Mouse (Mus musculus) MEL (cell line): Measurements from ENCODE around the gene Zbtb18. TPM values are rescaled to one million over a fixed set of nuclear protein-coding genes. Genes with fewer than 3 reads are reported as not detected.

Experiments used
- DNase-seq: peaks from one replicate; pipeline ENCODE4 v3.0.0; 2011; ENCODE audit warnings: low read depth, low spot score
- H3K27ac ChIP-seq: 2 replicates; pipeline ENCODE4 v1.5.1; 2012; ENCODE audit warnings: low read depth, mild to moderate bottlenecking, control low read depth, low read length, moderate library complexity; ENCODE audit not compliant: control insufficient read depth
- H3K27me3 ChIP-seq, 2 experiments: fragments of 150-350 bp in 1 of 2; sonication (generic) in 1 of 2; 2 replicates each; pipeline ENCODE4 v1.6.1; 2012; ENCODE audit warnings: low read length in 2 of 2, mild to moderate bottlenecking in 2 of 2, improper control_type of control experiment in 1 of 2, moderate library complexity in 1 of 2; ENCODE audit not compliant: insufficient read depth in 2 of 2, control insufficient read depth in 1 of 2
- H3K36me3 ChIP-seq, 2 experiments: 2 replicates each; pipeline ENCODE4 v1.6.1; 2012 to 2014; ENCODE audit warnings: low read length in 2 of 2, improper control_type of control experiment in 1 of 2, inconsistent platforms in 1 of 2, mild to moderate bottlenecking in 1 of 2; ENCODE audit not compliant: insufficient read depth in 2 of 2, control insufficient read depth in 1 of 2
- H3K4me1 ChIP-seq, 2 experiments: fragments of 150-350 bp in 1 of 2; sonication (generic) in 1 of 2; 2 replicates each; pipeline ENCODE4 v1.6.1; 2012; ENCODE audit warnings: low read length in 2 of 2, improper control_type of control experiment in 1 of 2, mild to moderate bottlenecking in 1 of 2; ENCODE audit not compliant: insufficient read depth in 2 of 2, control insufficient read depth in 1 of 2
- H3K4me3 ChIP-seq, 2 experiments: fragments of 150-350 bp in 1 of 2; sonication (generic) in 1 of 2; 2 replicates each; pipeline ENCODE4 v1.5.1; 2012; ENCODE audit warnings: low read depth in 2 of 2, low read length in 2 of 2, mild to moderate bottlenecking in 2 of 2, moderate library complexity in 2 of 2, control low read depth in 1 of 2, improper control_type of control experiment in 1 of 2; ENCODE audit not compliant: control insufficient read depth in 1 of 2, insufficient read depth in 1 of 2
- H3K79me2 ChIP-seq: 2 replicates; pipeline ENCODE4 v1.6.1; 2012; ENCODE audit warnings: mild to moderate bottlenecking, low read length, moderate library complexity; ENCODE audit not compliant: control insufficient read depth, poor library complexity, insufficient read depth
- H3K9ac ChIP-seq: 2 replicates; pipeline ENCODE4 v1.6.1; 2012; ENCODE audit warnings: low read depth, mild to moderate bottlenecking, control low read depth, low read length, moderate library complexity; ENCODE audit not compliant: control insufficient read depth, poor library complexity, severe bottlenecking
- H3K9me3 ChIP-seq: fragments of 150-350 bp; sonication (generic); replicated peaks from 2 replicates; pipeline ENCODE4 v1.6.1; 2012; ENCODE audit warnings: mild to moderate bottlenecking, low read length, improper control_type of control experiment, moderate library complexity; ENCODE audit not compliant: insufficient read depth
- BHLHE40 ChIP-seq: IDR thresholded peaks from 2 replicates; pipeline ENCODE4 v1.6.1; 2012; ENCODE audit warnings: low read depth, mild to moderate bottlenecking, inconsistent platforms, low read length, improper control_type of control experiment, borderline replicate concordance
- CHD2 ChIP-seq: IDR thresholded peaks from 2 replicates; pipeline ENCODE4 v1.6.1; 2011; ENCODE audit warnings: low read length, improper control_type of control experiment
- CTCF ChIP-seq, 3 experiments: IDR thresholded peaks in 2 of 3; conservative IDR thresholded peaks in 1 of 3; 2 replicates each; pipeline ENCODE4 v1.5.1; 2011 to 2012; ENCODE audit warnings: low read length in 3 of 3, low read depth in 2 of 3, mild to moderate bottlenecking in 2 of 3, improper control_type of control experiment in 1 of 3, inconsistent platforms in 1 of 3, mixed read lengths in 1 of 3, moderate library complexity in 1 of 3; ENCODE audit not compliant: control insufficient read depth in 1 of 3, insufficient read depth in 1 of 3, poor library complexity in 1 of 3, severe bottlenecking in 1 of 3
- E2F4 ChIP-seq: IDR thresholded peaks from 2 replicates; pipeline ENCODE4 v1.6.1; 2011; ENCODE audit warnings: low read depth, low read length, improper control_type of control experiment, borderline replicate concordance
- ELF1 ChIP-seq: IDR thresholded peaks from 2 replicates; pipeline ENCODE4 v1.6.1; 2014; ENCODE audit warnings: low read depth, mild to moderate bottlenecking, inconsistent platforms, low read length, improper control_type of control experiment, moderate library complexity
- ETS1 ChIP-seq: IDR thresholded peaks from 2 replicates; pipeline ENCODE4 v1.6.1; 2012; ENCODE audit warnings: low read depth, mild to moderate bottlenecking, inconsistent platforms, low read length, improper control_type of control experiment, moderate library complexity
- GABPA ChIP-seq: IDR thresholded peaks from 2 replicates; pipeline ENCODE4 v1.6.1; 2012; ENCODE audit warnings: low read depth, mild to moderate bottlenecking, inconsistent platforms, low read length, improper control_type of control experiment, moderate library complexity
- GATA1 ChIP-seq: IDR thresholded peaks from 2 replicates; pipeline ENCODE4 v1.6.1; 2011; ENCODE audit warnings: low read depth, low read length, improper control_type of control experiment
- HCFC1 ChIP-seq: IDR thresholded peaks from 2 replicates; pipeline ENCODE4 v1.6.1; 2012; ENCODE audit warnings: low read depth, mild to moderate bottlenecking, inconsistent platforms, low read length, improper control_type of control experiment, moderate library complexity
- KAT2A ChIP-seq: conservative IDR thresholded peaks from 2 replicates; pipeline ENCODE4 v1.6.1; 2012; ENCODE audit warnings: low read depth, low read length, improper control_type of control experiment, inconsistent platforms
- MAFK ChIP-seq: IDR thresholded peaks from 2 replicates; pipeline ENCODE4 v1.6.1; 2011; ENCODE audit warnings: low read depth, mild to moderate bottlenecking, low read length, improper control_type of control experiment, borderline replicate concordance
- MAX ChIP-seq: IDR thresholded peaks from 2 replicates; pipeline ENCODE4 v1.6.1; 2011; ENCODE audit warnings: low read length, improper control_type of control experiment
- MAZ ChIP-seq: IDR thresholded peaks from 2 replicates; pipeline ENCODE4 v1.6.1; 2012; ENCODE audit warnings: low read depth, mild to moderate bottlenecking, inconsistent platforms, low read length, improper control_type of control experiment
- MEF2A ChIP-seq: IDR thresholded peaks from 2 replicates; pipeline ENCODE4 v1.6.1; 2014; ENCODE audit warnings: low read depth, mild to moderate bottlenecking, inconsistent platforms, low read length, improper control_type of control experiment; ENCODE audit not compliant: poor library complexity, insufficient replicate concordance, severe bottlenecking; ENCODE audit errors: extremely low read depth
- MYB ChIP-seq: IDR thresholded peaks from 2 replicates; pipeline ENCODE4 v1.6.1; 2011; ENCODE audit warnings: mild to moderate bottlenecking, low read depth, low read length, improper control_type of control experiment
- MYC ChIP-seq: IDR thresholded peaks from 2 replicates; pipeline ENCODE4 v1.6.1; 2011; ENCODE audit warnings: low read depth, mild to moderate bottlenecking, low read length, improper control_type of control experiment, moderate library complexity
- NELFE ChIP-seq: IDR thresholded peaks from 2 replicates; pipeline ENCODE4 v1.6.1; 2011; ENCODE audit warnings: low read depth, low read length, improper control_type of control experiment
- NRF1 ChIP-seq: IDR thresholded peaks from 2 replicates; pipeline ENCODE4 v1.6.1; 2014; ENCODE audit warnings: low read depth, mild to moderate bottlenecking, inconsistent platforms, low read length, improper control_type of control experiment, moderate library complexity; ENCODE audit not compliant: poor library complexity, insufficient read depth, severe bottlenecking
- POLR2A ChIP-seq, 2 experiments: IDR thresholded peaks; 2 replicates each; pipeline ENCODE4 v1.6.1; 2011 to 2012; ENCODE audit warnings: low read length in 2 of 2, mild to moderate bottlenecking in 2 of 2, control low read depth in 1 of 2, improper control_type of control experiment in 1 of 2, low read depth in 1 of 2, moderate library complexity in 1 of 2; ENCODE audit not compliant: control insufficient read depth in 1 of 2, insufficient read depth in 1 of 2, poor library complexity in 1 of 2
- POLR2AphosphoS2 ChIP-seq: IDR thresholded peaks from 2 replicates; pipeline ENCODE4 v1.6.1; 2011; ENCODE audit warnings: low read length, improper control_type of control experiment
- POLR2AphosphoS5 ChIP-seq: IDR thresholded peaks from 2 replicates; pipeline ENCODE4 v1.6.1; 2012; ENCODE audit warnings: low read depth, borderline replicate concordance, mild to moderate bottlenecking, inconsistent platforms, low read length, moderate library complexity, mixed read lengths
- RAD21 ChIP-seq: IDR thresholded peaks from 2 replicates; pipeline ENCODE4 v1.6.1; 2011; ENCODE audit warnings: mild to moderate bottlenecking, low read depth, low read length, improper control_type of control experiment
- RCOR1 ChIP-seq: IDR thresholded peaks from 2 replicates; pipeline ENCODE4 v1.6.1; 2012; ENCODE audit warnings: low read depth, mild to moderate bottlenecking, inconsistent platforms, low read length, improper control_type of control experiment
- SIN3A ChIP-seq: IDR thresholded peaks from 2 replicates; pipeline ENCODE4 v1.6.1; 2012; ENCODE audit warnings: low read length, improper control_type of control experiment, inconsistent platforms
- SMC3 ChIP-seq: IDR thresholded peaks from 2 replicates; pipeline ENCODE4 v1.6.1; 2011; ENCODE audit warnings: low read depth, low read length, improper control_type of control experiment
- TCF12 ChIP-seq: IDR thresholded peaks from 2 replicates; pipeline ENCODE4 v1.6.1; 2014; ENCODE audit warnings: low read depth, mild to moderate bottlenecking, inconsistent platforms, low read length, improper control_type of control experiment, moderate library complexity
- USF2 ChIP-seq, 2 experiments: IDR thresholded peaks; 2 replicates each; pipeline ENCODE4 v1.6.1; 2011 to 2012; ENCODE audit warnings: improper control_type of control experiment in 2 of 2, low read length in 2 of 2, borderline replicate concordance in 1 of 2, inconsistent platforms in 1 of 2, low read depth in 1 of 2, mild to moderate bottlenecking in 1 of 2; ENCODE audit not compliant: insufficient read depth in 1 of 2
- ZKSCAN1 ChIP-seq: IDR thresholded peaks from 2 replicates; pipeline ENCODE4 v1.6.1; 2012; ENCODE audit warnings: low read depth, mild to moderate bottlenecking, inconsistent platforms, low read length, improper control_type of control experiment, moderate library complexity
- ZNF384 ChIP-seq: IDR thresholded peaks from 2 replicates; pipeline ENCODE4 v1.6.1; 2012; ENCODE audit warnings: low read depth, mild to moderate bottlenecking, inconsistent platforms, low read length, improper control_type of control experiment
- polyA plus RNA-seq, 2 experiments: library from polyadenylated mRNA; stranded (reverse) in 1 of 2; unstranded in 1 of 2; fragments of >175 nt in 1 of 2; fragments of >200 nt in 1 of 2; gene quantifications; 2 replicates each; pipeline versions ENCODE4 v1.2.1 to v1.2.4; 2012; ENCODE audit warnings: low replicate concordance in 2 of 2, low read depth in 1 of 2; ENCODE audit not compliant: insufficient read length in 2 of 2, insufficient read depth in 1 of 2, missing spikeins in 1 of 2
- total RNA-seq: library from RNA; depleted of rRNA; stranded (reverse); fragments of 300-350 nt; gene quantifications from 2 replicates; pipeline ENCODE4 v1.2.3, GENCODE M21; 2012

Zbtb18 gene
- total and polyA plus RNA-seq, 3 experiments: 15.6 to 23.8 TPM; not detected in 1

GRCm38 (mm10) chr1:177444941-177445340 is 2.8 kb downstream of the Zbtb18 start:
- no peaks in the 10 kb centered on the region for H3K27me3 ChIP-seq
- H3K4me3 ChIP-seq: peak overlapping the region in 1 of 2 experiments; percentile 99; a peak in 2 of 4 replicates
- H3K9ac ChIP-seq: peak overlapping the region; percentile 55
- peaks cover 26% of the 10 kb centered on the region for H3K79me2 ChIP-seq
- TF ChIP-seq MEF2A (no peak), CTCF (IDR thresholded peaks at IDR 0.05 in 2 of 3, conservative IDR thresholded peaks at IDR 0.05 in 1 of 3; ENCODE audit: control insufficient read depth in 1 of 3, insufficient read depth in 1 of 3, low read depth in 2 of 3, low read length in 3 of 3, poor library complexity in 1 of 3, severe bottlenecking in 1 of 3) (no peak), HCFC1 (no peak), E2F4 (no peak), NRF1 (no peak), BHLHE40 (no peak), RCOR1 (no peak), NELFE (no peak), SMC3 (no peak), ZNF384 (no peak), ELF1 (no peak), SIN3A (no peak), KAT2A (no peak), ZKSCAN1 (no peak), MAFK (no peak), POLR2AphosphoS5 (no peak)
- peaks cover 4 to 27% of the 10 kb centered on the region in 2 experiments; a peak in 3 of 4 replicates for H3K36me3 ChIP-seq
- no peak overlapping the region for H3K27ac ChIP-seq
- peaks cover 6 to 21% of the 10 kb centered on the region in 2 experiments for H3K4me1 ChIP-seq
- H3K9me3 ChIP-seq: no peaks in the 10 kb centered on the region
- peak; percentile 16 for DNase-seq

DNA sequence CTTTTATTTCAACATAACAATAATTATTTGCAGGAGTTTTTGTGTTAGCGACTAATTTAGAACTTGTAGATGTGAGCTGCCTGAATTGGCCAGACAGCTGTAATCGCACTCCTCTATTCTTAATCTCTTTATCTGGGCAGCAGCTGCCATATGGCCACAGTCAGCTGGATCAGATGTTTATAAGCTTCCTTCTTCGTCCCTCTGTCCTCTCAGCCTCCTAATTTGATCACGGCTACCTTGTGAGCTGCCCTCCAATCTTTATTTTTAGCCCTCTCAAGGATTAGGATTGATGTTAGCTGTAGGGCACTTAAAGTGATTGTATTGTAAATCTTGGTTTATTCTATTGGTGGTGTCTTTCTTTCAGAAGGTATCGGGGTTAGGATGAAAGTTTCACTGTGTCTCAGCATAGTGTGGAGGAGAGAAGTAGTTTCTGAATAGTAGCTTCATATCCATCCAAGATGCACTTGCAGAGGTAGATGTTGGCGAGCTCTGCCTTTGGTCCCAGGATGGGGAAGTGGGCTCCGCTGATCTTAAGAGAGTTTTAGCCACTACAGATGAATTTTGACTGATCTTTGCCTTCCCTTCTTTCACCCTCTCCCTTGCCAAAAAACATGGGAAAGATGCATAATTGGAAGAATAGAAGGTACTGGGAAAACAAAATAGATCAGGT is 3.4 kb downstream of the Zbtb18 start:
- peaks cover 26% of the 10 kb centered on the region for H3K79me2 ChIP-seq
- no peak overlapping the region for H3K27ac ChIP-seq
- peaks cover 4 to 25% of the 10 kb centered on the region in 2 experiments; a peak in 3 of 4 replicates for H3K36me3 ChIP-seq
- no peaks in the 10 kb centered on the region for H3K27me3 ChIP-seq
- no peak overlapping the region for H3K9ac ChIP-seq
- DNase-seq: peak; percentile 40
- peaks cover 6 to 21% of the 10 kb centered on the region in 2 experiments for H3K4me1 ChIP-seq
- peak overlapping the region in 1 of 2 experiments; percentile 12; a peak in 1 of 4 replicates for H3K4me3 ChIP-seq
- no peaks in the 10 kb centered on the region for H3K9me3 ChIP-seq
- peak; percentile 80 for TF ChIP-seq GATA1
- TF ChIP-seq HCFC1: no peak
- no peak for TF ChIP-seq GABPA
- TF ChIP-seq POLR2A (IDR thresholded peaks at IDR 0.05; ENCODE audit: control insufficient read depth in 1 of 2, insufficient read depth in 1 of 2, low read depth in 1 of 2, low read length in 2 of 2, poor library complexity in 1 of 2): no peak
- no peak for TF ChIP-seq MYC
- TF ChIP-seq ETS1: peak; percentile 100
- TF ChIP-seq MAX: no peak
- no peak for TF ChIP-seq MAFK
- TF ChIP-seq NELFE: no peak
- no peak for TF ChIP-seq ZNF384
- TF ChIP-seq SMC3: no peak
- TF ChIP-seq MAZ: no peak
- TF ChIP-seq CTCF (IDR thresholded peaks at IDR 0.05 in 2 of 3, conservative IDR thresholded peaks at IDR 0.05 in 1 of 3; ENCODE audit: control insufficient read depth in 1 of 3, insufficient read depth in 1 of 3, low read depth in 2 of 3, low read length in 3 of 3, poor library complexity in 1 of 3, severe bottlenecking in 1 of 3): no peak
- peak; percentile 56 for TF ChIP-seq TCF12
- TF ChIP-seq USF2 (IDR thresholded peaks at IDR 0.05; ENCODE audit: borderline replicate concordance in 1 of 2, insufficient read depth in 1 of 2, low read depth in 1 of 2, low read length in 2 of 2): no peak
- TF ChIP-seq SIN3A: peak; percentile 86
- no peak for TF ChIP-seq KAT2A
- no peak for TF ChIP-seq ZKSCAN1
- no peak for TF ChIP-seq RAD21
- no peak for TF ChIP-seq MYB
- no peak for TF ChIP-seq POLR2AphosphoS2
- TF ChIP-seq BHLHE40: no peak
- no peak for TF ChIP-seq CHD2
